Mouse (Mus musculus) C2C12 (cell line): ENCODE measurements around the gene Rab11fip5.

ENCODE experiments used
- CTCF ChIP-seq: IDR thresholded peaks from one replicate; pipeline ENCODE4 v1.5.1; 2011; ENCODE audit not compliant: control insufficient read depth, insufficient read depth, insufficient read length
- MAX ChIP-seq: IDR thresholded peaks from one replicate; pipeline ENCODE4 v1.6.1; 2011; ENCODE audit warnings: mild to moderate bottlenecking, control low read depth
- MYOD1 ChIP-seq: IDR thresholded peaks from one replicate; pipeline ENCODE4 v1.6.1; 2011; ENCODE audit warnings: low read depth; ENCODE audit not compliant: control insufficient read depth, insufficient read length
- USF1 ChIP-seq: IDR thresholded peaks from one replicate; pipeline ENCODE4 v1.6.1; 2011; ENCODE audit warnings: low read depth, mild to moderate bottlenecking, control low read depth, moderate library complexity

DNA sequence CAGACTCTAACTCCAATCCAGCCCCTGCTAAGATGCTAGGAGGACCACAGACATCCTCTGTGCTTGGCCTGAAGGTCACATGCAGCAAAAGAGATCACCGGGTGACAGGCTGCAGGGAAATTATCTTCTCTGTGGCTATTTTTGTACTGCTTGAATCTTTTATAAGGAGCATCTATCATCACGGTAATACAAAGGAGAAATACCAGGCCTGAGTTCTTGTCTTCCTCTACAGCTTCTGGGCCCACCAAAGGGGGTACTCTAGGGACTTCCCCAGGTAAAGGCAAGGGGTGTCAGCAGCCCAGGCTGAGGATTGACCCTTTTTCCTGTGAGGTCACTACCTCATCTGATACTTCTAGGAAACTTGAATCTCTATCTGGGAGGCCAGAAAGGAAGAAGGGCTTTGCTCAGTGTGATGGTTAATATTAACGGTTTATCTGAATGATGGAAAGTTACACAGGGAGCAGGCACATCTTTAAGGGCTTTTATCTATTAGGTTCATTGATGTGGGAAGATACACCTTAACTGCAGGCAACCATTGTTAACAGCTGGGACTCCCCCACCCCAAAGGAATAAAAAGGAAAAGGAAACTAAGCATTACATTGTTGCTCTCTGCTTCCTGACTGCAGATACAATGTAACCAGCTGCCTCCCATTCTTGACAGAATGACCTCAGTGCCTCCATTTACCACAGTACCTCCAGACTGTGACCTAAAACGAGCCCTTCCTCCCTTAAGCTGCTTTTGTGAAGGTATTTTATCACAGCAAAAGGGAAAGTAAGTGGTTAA lies 17.6 kb downstream of the Rab11fip5 start:
- TF ChIP-seq CTCF (no peak), MYOD1 (no peak), USF1 (no peak), MAX (no peak)
